Mouse (Mus musculus): ENCODE results near the gene Acer3. TPM values are rescaled to one million over a fixed set of nuclear protein-coding genes. Genes with fewer than 3 reads are reported as not detected.
A peak's percentile ranks its signal among the peaks of the same experiment; 100 is the strongest.

Gene Acer3
- polyA plus RNA-seq, 1 experiment from 2014 or later: 21.5 TPM

DNA sequence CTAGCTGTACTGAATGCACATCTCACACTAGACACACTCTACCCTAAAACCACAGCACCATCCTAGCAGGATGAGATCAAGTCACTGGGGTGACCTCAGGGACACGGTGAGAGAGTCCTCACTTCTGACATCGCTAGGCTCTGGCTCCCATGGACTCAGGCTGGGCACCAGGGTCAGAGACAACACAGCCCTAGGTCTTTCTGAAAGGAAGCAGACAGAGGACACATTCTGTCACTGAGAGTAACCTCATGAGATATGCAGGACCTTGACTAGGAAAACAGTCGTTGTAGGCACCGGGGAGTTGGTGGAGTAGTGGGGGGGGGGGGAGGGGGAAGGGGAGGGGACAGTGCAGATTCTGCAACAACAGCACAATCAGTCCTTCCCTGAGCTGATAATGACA lies 147.6 kb downstream of the Acer3 start:
- H3K4me1 ChIP-seq (ENCODE audit: control insufficient read depth, insufficient read depth, low read length): peaks cover 8% of the 10 kb centered on the region; the same call in 1 of the 2 replicates
- no peaks in the 10 kb centered on the region for H3K27me3 ChIP-seq (ENCODE audit: control insufficient read depth, insufficient read depth, low read length)
- H3K9me3 ChIP-seq (replicated peaks; ENCODE audit: control insufficient read depth, low read length): no peaks in the 10 kb centered on the region
- ATAC-seq (replicated peaks; ENCODE audit: insufficient number of reproducible peaks, low FRiP score, low TSS enrichment, low read depth): no peak
- H3K36me3 ChIP-seq (replicated peaks; ENCODE audit: control insufficient read depth, insufficient read depth, low read depth, low read length): no peaks in the 10 kb centered on the region
- no peak overlapping the region for H3K4me3 ChIP-seq (ENCODE audit: low read depth, low read length)
- no peak overlapping the region for H3K9ac ChIP-seq (replicated peaks; ENCODE audit: low read length)
- H3K27ac ChIP-seq (replicated peaks; ENCODE audit: low read depth, low read length): no peak overlapping the region
- WGBS: 38% methylated on average over 4 of the region's 4 CpGs
- no peak for DNase-seq (ENCODE audit: low spot score)
- H3K4me2 ChIP-seq (ENCODE audit: low read depth, low read length): no peak overlapping the region

- DNase-seq (ENCODE audit: low spot score) (no peak), ATAC-seq (replicated peaks; ENCODE audit: insufficient number of reproducible peaks, low FRiP score, low TSS enrichment, low read depth) (no peak)
- H3K27ac ChIP-seq (replicated peaks; ENCODE audit: low read depth, low read length): no peak overlapping the region
- no peaks in the 10 kb centered on the region for H3K9me3 ChIP-seq (replicated peaks; ENCODE audit: control insufficient read depth, low read length)
- H3K4me2 ChIP-seq (ENCODE audit: low read depth, low read length): no peak overlapping the region
- no peaks in the 10 kb centered on the region for H3K27me3 ChIP-seq (ENCODE audit: control insufficient read depth, insufficient read depth, low read length)
- 72% methylated on average over 8 of the region's 8 CpGs for WGBS
- no peaks in the 10 kb centered on the region for H3K36me3 ChIP-seq (replicated peaks; ENCODE audit: control insufficient read depth, insufficient read depth, low read depth, low read length)
- H3K4me3 ChIP-seq (ENCODE audit: low read depth, low read length): no peak overlapping the region
- H3K4me1 ChIP-seq (ENCODE audit: control insufficient read depth, insufficient read depth, low read length): peaks cover 8% of the 10 kb centered on the region; the same call in 1 of the 2 replicates
- H3K9ac ChIP-seq (replicated peaks; ENCODE audit: low read length): no peak overlapping the region
These were observed 148.3 kb downstream of the Acer3 start for GRCm38 (mm10) chr7:98172661-98173060.

GRCm38 (mm10) chr7:98171141-98172073 lies 149.6 kb downstream of the Acer3 start:
- Histone ChIP-seq H3K4me2 (ENCODE audit: low read depth, low read length) (no peak overlapping the region), H3K4me3 (ENCODE audit: low read depth, low read length) (no peak overlapping the region), H3K36me3 (replicated peaks; ENCODE audit: control insufficient read depth, insufficient read depth, low read depth, low read length) (no peaks in the 10 kb centered on the region), H3K9ac (replicated peaks; ENCODE audit: low read length) (no peak overlapping the region; the same call in 1 of the 2 replicates), H3K9me3 (replicated peaks; ENCODE audit: control insufficient read depth, low read length) (no peaks in the 10 kb centered on the region), H3K4me1 (ENCODE audit: control insufficient read depth, insufficient read depth, low read length) (peaks cover 8% of the 10 kb centered on the region; the same call in 1 of the 2 replicates), H3K27ac (replicated peaks; ENCODE audit: low read depth, low read length) (peak overlapping the region; percentile 47; the same call in 1 of the 2 replicates), H3K27me3 (ENCODE audit: control insufficient read depth, insufficient read depth, low read length) (no peaks in the 10 kb centered on the region)
- ATAC-seq (replicated peaks; ENCODE audit: insufficient number of reproducible peaks, low FRiP score, low TSS enrichment, low read depth) (peak; percentile 72), DNase-seq (ENCODE audit: low spot score) (peak; percentile 74)
- WGBS: 38% methylated on average over 6 of the region's 6 CpGs

GRCm38 (mm10) chr7:98164999-98165528 lies 155.9 kb downstream of the Acer3 start:
- H3K36me3 ChIP-seq (replicated peaks; ENCODE audit: control insufficient read depth, insufficient read depth, low read depth, low read length): no peaks in the 10 kb centered on the region
- H3K27ac ChIP-seq (replicated peaks; ENCODE audit: low read depth, low read length): no peak overlapping the region
- H3K4me2 ChIP-seq (ENCODE audit: low read depth, low read length): no peak overlapping the region
- ATAC-seq (replicated peaks; ENCODE audit: insufficient number of reproducible peaks, low FRiP score, low TSS enrichment, low read depth): no peak
- no peaks in the 10 kb centered on the region for H3K27me3 ChIP-seq (ENCODE audit: control insufficient read depth, insufficient read depth, low read length)
- WGBS: 65% methylated on average over 10 of the region's 10 CpGs
- no peak for DNase-seq (ENCODE audit: low spot score)
- H3K4me1 ChIP-seq (ENCODE audit: control insufficient read depth, insufficient read depth, low read length): no peaks in the 10 kb centered on the region
- H3K9ac ChIP-seq (replicated peaks; ENCODE audit: low read length): no peak overlapping the region; the same call in 1 of the 2 replicates
- no peak overlapping the region for H3K4me3 ChIP-seq (ENCODE audit: low read depth, low read length)
- no peaks in the 10 kb centered on the region for H3K9me3 ChIP-seq (replicated peaks; ENCODE audit: control insufficient read depth, low read length)

GRCm38 (mm10) chr7:98164382-98164998 lies 156.5 kb downstream of the Acer3 start:
- no peaks in the 10 kb centered on the region for H3K4me1 ChIP-seq (ENCODE audit: control insufficient read depth, insufficient read depth, low read length)
- 75% methylated on average over 9 of the region's 9 CpGs for WGBS
- ATAC-seq (replicated peaks; ENCODE audit: insufficient number of reproducible peaks, low FRiP score, low TSS enrichment, low read depth) (no peak), DNase-seq (ENCODE audit: low spot score) (no peak)
- no peak overlapping the region for H3K4me3 ChIP-seq (ENCODE audit: low read depth, low read length)
- H3K27me3 ChIP-seq (ENCODE audit: control insufficient read depth, insufficient read depth, low read length): no peaks in the 10 kb centered on the region
- H3K9ac ChIP-seq (replicated peaks; ENCODE audit: low read length): no peak overlapping the region; the same call in 1 of the 2 replicates
- H3K27ac ChIP-seq (replicated peaks; ENCODE audit: low read depth, low read length): no peak overlapping the region
- no peak overlapping the region for H3K4me2 ChIP-seq (ENCODE audit: low read depth, low read length)
- H3K36me3 ChIP-seq (replicated peaks; ENCODE audit: control insufficient read depth, insufficient read depth, low read depth, low read length): no peaks in the 10 kb centered on the region
- no peaks in the 10 kb centered on the region for H3K9me3 ChIP-seq (replicated peaks; ENCODE audit: control insufficient read depth, low read length)

GRCm38 (mm10) chr7:98163700-98164099 lies 157.3 kb downstream of the Acer3 start:
- DNase-seq (ENCODE audit: low spot score) (no peak), ATAC-seq (replicated peaks; ENCODE audit: insufficient number of reproducible peaks, low FRiP score, low TSS enrichment, low read depth) (no peak)
- H3K9me3 ChIP-seq (replicated peaks; ENCODE audit: control insufficient read depth, low read length): no peaks in the 10 kb centered on the region
- no peak overlapping the region for H3K4me2 ChIP-seq (ENCODE audit: low read depth, low read length)
- 52% methylated on average over 3 of the region's 3 CpGs for WGBS
- no peaks in the 10 kb centered on the region for H3K4me1 ChIP-seq (ENCODE audit: control insufficient read depth, insufficient read depth, low read length)
- H3K9ac ChIP-seq (replicated peaks; ENCODE audit: low read length): no peak overlapping the region
- no peaks in the 10 kb centered on the region for H3K36me3 ChIP-seq (replicated peaks; ENCODE audit: control insufficient read depth, insufficient read depth, low read depth, low read length)
- H3K4me3 ChIP-seq (ENCODE audit: low read depth, low read length): no peak overlapping the region
- no peak overlapping the region for H3K27ac ChIP-seq (replicated peaks; ENCODE audit: low read depth, low read length)
- H3K27me3 ChIP-seq (ENCODE audit: control insufficient read depth, insufficient read depth, low read length): no peaks in the 10 kb centered on the region

DNA sequence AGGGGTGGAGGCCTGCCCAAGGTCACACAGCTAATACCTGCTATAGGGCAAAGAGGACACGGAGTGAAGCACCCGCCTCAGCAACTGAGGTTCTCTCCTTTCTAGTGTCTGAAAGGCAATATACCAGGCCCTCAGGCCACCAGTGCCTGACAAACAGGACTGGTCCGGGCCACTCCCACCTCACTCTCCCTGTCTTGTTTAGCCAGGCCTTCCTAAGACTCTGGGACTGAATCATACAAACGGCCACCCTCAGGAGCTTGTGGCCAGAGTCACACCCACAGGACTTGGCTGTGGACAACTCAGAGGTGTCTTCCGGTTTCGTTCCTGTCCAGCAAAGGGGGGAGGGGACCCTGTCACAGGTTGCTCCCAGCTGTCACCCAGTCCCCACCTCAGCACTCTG lies 158.8 kb downstream of the Acer3 start:
- ATAC-seq (replicated peaks; ENCODE audit: insufficient number of reproducible peaks, low FRiP score, low TSS enrichment, low read depth): 0 out of 2 replicates have a peak, but pooled peaks have one; percentile 1
- Histone ChIP-seq H3K9ac (replicated peaks; ENCODE audit: low read length) (no peak overlapping the region), H3K4me1 (ENCODE audit: control insufficient read depth, insufficient read depth, low read length) (no peaks in the 10 kb centered on the region), H3K9me3 (replicated peaks; ENCODE audit: control insufficient read depth, low read length) (no peaks in the 10 kb centered on the region), H3K4me3 (ENCODE audit: low read depth, low read length) (no peak overlapping the region), H3K4me2 (ENCODE audit: low read depth, low read length) (no peak overlapping the region), H3K27me3 (ENCODE audit: control insufficient read depth, insufficient read depth, low read length) (no peaks in the 10 kb centered on the region), H3K27ac (replicated peaks; ENCODE audit: low read depth, low read length) (no peak overlapping the region), H3K36me3 (replicated peaks; ENCODE audit: control insufficient read depth, insufficient read depth, low read depth, low read length) (no peaks in the 10 kb centered on the region)
- DNase-seq (ENCODE audit: low spot score): no peak
- 75% methylated on average over 6 of the region's 6 CpGs for WGBS
